Mouse (Mus musculus) kidney, adult 2 months (tissue): ENCODE measurements around the gene Gtf2i.

Source experiments
- CTCF ChIP-seq: fragments of 200-500 bp; conservative IDR thresholded peaks from 2 replicates; pipeline ENCODE4 v1.5.1; 2011; ENCODE audit warnings: low read depth, mild to moderate bottlenecking, control low read depth, low read length, moderate library complexity, mixed read lengths; ENCODE audit not compliant: insufficient read depth, insufficient read length
- POLR2A ChIP-seq: fragments of 200-500 bp; IDR thresholded peaks from one replicate; pipeline ENCODE4 v1.6.1; 2011; ENCODE audit warnings: low read depth, low read length, control low read depth

DNA sequence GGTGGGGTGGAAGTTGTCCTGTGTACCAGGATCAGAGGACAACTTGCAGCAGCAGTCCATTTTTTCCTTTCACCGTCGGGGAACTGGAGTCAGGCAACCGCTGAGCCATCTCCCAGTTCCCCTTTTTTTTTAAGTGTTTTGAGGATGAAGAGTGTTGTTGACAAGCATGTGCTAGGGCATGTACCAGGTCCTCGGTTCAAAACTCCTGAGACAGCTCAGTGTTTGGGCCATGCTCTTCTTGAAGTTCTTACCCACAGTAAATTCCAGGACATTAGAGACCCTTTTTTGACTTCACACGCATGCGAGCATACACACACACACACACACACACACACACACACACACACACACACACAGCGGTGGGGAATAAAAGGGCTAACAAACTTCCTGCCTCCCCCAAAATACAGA lies 81.3 kb downstream of the Gtf2i start:
- TF ChIP-seq CTCF (no peak), POLR2A (no peak)
